Mouse (Mus musculus): Measurements from ENCODE around the gene Ppil4.

DNA sequence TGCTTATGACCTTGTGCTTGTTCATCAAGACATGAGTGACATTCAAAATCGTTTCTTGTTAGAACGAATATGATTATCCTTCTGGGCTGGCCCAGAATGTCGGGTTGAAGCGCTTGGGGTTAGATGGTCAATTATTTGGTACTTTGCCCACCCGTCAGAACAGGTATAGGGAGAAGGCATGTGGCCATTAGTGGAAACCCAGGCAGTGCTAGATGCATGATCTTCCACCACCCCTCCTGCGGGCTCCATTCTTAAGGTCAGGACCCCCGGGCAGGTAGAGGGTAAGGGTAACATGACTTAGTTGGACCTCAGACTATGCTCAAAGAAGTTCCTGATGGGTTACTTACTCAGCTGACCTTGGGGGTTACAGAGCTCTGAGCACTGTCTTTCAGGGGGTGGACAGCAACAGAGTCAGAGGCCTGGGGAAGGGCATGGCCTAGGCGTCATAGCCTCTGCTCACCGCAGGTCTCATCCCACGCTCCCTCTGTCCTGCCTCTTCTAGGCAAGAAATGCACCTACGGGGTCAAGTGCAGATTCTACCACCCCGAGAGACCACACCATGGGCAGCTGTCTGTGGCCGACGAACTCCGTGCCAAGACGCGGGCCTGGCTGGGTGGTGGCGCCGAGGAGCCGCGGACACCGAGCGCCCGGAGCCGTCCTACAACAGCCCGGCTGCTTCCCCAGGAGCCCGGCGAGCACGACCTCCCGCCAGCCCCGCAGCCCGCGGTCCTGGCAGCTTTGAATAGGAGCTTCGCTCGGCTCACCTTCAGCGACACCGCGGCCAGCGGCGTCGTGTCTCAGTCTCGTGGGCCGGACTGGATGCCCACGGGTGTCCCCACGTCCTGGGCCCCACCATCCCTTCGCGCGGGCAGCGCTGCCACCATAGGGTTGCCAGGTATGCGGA lies 74.3 kb downstream of the Ppil4 start:
- TF ChIP-seq CTCF (conservative IDR thresholded peaks at IDR 0.05; ENCODE audit: low read length) (no peak), NANOG (IDR thresholded peaks at IDR 0.05; ENCODE audit: borderline replicate concordance, low read length) (no peak)

Measured in E14TG2a.4 (cell line).